Mouse (Mus musculus) lung, adult 18-20 months (tissue): ENCODE measurements around the gene Bbx.
A peak's percentile ranks its signal among the peaks of the same experiment; 100 is the strongest.

ENCODE experiments used
- DNase-seq, 2 experiments: peaks; one replicate each; pipeline ENCODE4 v3.0.0; 2022; ENCODE audit warnings: mixed read lengths in 2 of 2

Bbx gene

DNA sequence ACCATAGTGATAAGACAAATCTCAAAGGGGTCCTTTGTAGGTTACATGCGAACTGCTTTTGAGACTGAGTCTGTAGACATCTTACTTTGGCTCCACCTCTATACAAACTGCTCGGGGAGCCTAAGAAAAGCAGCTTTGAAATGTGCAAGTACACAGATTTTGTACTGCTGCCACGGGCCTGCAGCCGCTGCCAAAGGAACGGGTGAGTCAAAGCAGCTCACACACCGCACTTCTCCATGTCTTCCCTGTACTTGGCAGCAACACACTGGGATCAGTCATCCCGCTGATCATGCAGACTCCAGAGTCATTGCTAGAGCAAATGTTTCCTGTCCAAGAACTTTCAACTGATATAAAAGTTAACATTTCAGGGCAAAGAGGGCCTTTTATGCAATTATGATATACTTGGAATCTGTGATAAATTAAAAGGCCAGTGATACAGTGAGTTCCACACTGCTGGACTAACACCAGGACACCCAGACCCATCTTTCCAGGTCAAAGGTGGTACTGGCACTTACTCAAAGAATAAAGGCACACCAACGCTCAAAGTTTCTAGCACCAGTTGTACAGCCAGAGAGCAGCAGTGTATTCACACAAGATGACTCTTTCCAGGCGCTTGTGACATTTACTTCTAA lies 122.7 kb downstream of the Bbx start:
- peak; percentile 66 to 67 for DNase-seq

DNA sequence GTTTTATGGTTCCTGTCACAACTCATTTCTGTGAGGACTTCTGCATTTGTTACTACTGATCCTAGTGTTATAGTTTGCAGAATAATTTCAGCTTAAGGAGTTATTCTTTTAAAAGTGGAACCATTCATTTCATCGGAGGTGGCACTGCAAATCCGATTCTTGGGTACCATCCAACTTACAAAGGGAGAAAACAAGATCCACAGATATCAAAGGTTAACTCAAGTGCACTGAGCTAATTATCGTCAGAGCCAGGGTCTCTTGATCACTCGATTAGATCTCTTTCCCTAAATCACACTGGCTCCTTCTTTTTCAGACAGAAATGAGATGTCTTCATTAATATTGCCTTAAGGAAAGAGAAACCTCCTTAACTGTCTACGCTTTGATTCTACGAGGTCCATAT lies 123.9 kb downstream of the Bbx start:
- no peak for DNase-seq

DNA sequence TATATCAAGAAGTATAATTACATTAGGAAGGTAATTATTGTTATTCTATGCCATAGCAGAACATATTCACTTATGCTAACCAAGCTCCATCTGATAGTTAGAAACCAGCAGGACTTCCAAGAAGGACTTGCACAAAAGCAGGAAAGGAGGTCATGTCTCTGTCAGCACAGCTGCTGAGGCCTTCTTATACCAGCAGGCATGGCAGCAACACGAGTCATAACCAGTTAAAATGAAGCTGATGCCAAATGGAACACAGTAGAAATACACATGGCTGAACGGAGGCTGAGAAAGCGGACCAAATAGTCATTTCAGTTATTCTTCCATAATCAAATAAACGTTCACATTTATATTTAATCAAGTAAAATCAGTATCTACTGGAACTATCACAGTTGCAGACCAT lies 125.0 kb downstream of the Bbx start:
- DNase-seq = no peak

DNA sequence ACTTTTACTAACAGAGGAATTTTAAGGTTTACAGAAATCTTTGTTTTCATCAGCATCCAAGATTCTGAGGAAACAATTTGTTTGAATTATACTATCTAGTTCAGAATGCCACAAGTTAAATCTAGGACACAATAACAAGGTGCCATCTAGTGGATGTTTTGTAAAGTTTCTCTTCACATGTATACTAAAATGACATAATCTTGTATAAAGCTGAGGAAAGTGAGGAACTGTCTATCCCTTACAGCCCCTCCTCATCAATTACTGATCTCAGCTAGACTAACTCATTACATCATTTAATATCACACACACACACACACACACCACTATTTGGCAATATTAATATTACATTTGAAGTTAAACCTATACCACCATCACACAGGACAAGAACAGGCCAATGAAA lies 125.5 kb downstream of the Bbx start:
- no peak for DNase-seq

DNA sequence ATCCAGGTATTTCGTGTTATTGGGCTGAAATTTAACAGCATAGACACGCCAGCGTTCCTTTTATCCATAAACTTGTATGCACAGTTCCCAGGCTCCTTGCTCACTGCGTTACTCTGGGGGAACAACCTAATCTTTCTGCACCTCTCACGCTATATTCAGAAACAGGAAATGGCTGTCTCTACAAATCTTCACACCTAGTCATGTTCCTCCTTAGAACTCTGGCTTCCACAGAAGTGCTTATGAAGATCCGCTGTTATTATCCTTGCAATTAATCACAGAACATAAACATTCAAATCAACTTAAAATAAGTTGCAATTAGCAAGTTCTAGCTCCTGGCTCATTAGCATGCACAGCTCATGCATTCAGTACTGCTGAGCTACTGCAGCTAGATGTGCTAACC lies 127.0 kb downstream of the Bbx start:
- DNase-seq = no peak

DNA sequence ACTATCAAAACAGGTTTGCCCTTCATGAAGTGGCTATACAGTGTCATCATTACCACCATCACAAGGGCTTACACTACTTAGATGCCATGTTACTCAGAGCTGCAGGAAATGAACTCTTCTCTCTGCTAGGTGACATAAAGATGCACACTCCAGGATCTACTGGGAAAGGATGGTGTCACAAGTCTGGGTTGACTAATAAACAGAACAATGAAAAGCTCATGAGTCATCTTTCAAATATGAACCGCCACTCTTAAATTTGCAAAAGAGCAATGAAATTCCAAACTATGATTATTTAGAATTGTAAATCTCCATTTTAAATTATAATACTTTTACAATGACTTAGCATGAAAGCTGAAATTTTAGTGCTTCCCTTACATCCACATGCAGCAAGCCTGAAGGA lies 129.6 kb downstream of the Bbx start:
- DNase-seq = no peak

DNA sequence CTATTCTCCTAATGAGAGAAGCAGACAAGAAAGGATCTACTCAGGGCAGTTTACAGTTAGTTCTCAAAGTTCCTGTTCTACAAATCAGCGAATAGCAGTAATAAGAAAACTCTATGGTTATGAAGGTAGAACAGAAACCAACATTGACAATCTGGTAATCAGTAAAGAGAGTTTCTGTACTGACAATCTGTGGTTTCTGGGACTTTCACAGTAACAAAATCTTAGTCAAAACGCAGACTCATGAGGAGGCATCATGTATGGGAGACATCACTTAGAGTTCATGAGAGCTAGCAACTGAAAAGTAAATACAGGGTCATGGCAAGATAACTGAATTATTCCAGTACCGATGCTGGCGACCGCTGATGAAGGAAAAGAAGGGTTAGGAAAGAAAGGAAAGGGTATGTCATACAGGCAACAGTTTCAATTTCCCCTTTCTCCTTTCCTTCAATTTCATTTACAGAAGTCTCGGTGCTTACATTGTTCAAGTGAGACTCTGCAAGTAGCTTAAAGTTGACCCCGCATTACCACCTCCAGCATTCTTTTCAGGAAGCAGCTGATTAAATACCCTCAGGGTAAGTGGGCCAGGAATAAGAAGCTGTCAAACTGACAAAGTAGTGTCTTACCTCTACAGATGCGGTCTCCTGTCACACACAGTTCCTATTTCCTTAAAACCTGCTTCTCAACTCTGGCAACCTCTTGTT lies 133.3 kb downstream of the Bbx start:
- DNase-seq = no peak

DNA sequence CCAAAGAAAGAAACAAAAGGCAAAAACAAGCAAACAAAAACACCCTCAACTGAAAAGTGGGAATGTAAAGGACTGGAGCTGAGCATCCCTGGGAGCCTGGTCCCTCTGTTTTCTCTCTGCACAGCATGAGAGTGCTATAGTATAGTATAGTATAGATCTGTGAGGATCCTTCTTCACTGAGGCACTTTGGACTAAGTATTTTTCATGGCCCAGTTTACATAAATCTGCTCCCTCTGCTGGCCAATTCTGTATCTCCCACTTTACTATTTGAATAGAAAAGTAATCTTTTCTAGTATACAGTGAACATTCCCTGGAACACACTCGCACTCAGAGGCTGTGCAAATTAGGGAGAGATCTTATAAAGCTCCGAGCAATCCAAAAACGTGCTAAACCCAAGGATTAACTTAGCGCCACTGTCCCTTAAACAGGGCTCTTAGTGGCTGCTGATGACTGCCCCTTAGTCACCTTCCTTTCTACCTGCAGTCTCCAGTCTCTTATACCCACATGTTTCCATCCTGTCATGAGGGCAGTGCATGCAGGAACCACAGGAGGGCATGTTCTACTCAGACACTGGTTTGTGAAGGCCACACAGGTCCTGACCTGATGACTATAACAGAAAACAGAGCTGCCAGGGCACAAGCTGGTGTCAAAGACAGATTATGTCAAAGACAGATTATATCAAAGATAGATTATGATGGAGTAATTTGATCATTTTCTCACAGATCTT lies 138.5 kb downstream of the Bbx start:
- no peak for DNase-seq

DNA sequence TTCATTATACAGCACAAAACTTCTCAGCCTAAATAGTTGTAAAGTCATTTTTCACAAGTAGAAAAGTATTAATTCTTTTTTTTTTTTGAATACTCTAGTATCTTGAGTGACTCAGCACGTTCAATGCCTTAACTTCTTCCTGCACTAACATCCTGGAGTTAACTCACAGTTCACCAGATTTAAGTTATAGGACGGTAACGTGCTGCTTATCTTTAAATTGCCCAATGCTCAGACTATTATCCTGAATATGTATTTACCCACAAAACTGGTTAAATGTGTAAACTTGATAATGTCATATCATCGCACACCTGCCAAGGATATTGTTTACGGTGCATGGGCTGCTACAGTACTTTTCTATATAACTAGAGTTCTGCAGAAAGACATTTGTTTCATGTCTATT lies 139.4 kb downstream of the Bbx start:
- no peak for DNase-seq

DNA sequence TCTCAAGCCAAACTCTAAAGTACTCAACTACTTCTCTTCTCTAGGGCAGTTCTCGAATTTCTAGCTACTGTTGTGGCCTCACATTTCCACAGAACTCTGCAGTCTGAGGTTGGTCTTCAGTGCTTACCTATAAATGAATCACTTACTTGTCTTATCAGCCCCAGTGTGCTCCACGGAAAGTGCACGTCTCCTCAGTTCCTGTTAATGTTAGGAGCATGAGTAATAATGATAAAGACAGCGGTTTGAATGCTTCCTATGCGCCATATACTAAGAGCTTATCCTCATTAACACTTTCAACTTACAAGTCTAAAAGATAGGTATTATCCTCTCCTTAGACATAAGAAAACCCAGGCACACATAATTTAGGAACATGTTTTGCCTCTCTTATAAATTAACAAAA lies 142.4 kb downstream of the Bbx start:
- no peak for DNase-seq

DNA sequence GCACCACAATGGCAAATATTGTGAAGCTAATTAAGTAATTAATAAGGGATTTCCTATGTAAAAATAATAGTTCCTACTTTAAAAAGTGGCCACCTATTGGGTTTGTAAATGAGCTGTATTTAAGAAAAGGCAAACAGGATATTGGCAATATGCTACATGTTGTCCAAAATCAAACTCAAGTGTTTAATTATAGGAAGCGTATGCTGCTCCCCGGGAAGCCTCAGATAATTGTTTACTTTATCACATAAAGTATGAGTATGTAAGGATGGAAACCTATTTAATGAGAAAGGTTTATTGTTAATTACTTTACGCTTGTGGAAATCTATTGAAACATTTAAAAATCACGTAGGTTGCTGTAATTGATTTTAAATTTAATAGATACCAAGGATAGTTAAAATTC lies 159.4 kb downstream of the Bbx start:
- no peak for DNase-seq

DNA sequence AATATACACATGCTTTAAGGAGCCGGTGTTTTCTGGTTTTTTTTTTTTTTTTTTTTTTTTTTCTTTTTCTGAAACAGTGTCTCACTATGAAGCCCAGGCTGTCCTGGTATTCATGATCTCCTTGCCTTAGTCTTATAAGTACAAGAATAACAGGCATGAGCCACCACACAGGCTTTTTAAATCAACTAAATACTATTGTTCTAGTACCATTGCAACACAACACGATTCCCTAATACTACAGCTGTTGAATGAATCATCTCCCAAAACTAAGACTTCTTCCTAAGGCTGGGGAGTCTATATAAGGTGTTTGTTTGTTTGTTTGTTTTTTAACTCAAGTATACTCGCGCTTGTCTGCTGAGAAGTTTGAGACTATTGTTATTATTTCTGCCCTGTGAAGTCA lies 169.5 kb downstream of the Bbx start:
- DNase-seq = no peak

DNA sequence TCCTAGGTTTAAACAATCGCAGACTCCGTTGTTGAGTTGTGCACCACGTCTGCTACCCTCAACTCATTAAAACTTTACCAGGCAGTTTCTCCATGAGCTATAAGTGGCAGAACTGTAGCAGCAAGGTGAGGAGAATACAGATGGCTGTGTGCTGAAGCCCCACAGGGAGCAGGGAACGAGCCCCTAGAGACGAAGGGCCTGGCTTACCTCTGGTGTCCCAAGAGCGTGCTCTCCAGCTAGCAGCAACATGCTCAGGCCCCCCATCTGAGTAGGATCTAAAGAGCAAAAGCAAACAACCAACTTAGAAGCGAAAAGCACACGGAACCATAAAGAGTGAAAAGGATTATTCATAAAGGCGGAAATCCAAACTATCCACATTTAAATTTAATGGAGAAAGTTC lies 170.0 kb downstream of the Bbx start:
- no peak for DNase-seq

DNA sequence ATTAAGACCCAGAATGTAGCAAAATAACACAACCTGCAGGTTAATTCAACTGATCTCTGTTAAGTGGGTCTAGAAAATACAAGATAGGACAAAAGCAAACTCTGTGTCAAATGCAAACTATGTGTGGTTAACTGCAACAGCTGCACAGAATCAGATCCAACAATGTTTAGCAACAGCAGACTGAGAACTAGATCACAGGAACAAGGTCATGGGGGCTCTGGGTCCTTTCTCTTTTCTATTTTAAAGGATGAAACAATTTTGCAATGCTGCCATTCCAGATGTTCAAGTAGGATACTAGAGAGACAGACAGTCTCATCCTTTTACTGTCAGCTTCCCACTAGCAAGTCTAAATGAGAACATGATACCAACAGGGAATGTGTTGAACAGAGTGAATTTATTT lies 170.4 kb downstream of the Bbx start:
- DNase-seq = peak in 1 of 2 experiments; percentile 10

DNA sequence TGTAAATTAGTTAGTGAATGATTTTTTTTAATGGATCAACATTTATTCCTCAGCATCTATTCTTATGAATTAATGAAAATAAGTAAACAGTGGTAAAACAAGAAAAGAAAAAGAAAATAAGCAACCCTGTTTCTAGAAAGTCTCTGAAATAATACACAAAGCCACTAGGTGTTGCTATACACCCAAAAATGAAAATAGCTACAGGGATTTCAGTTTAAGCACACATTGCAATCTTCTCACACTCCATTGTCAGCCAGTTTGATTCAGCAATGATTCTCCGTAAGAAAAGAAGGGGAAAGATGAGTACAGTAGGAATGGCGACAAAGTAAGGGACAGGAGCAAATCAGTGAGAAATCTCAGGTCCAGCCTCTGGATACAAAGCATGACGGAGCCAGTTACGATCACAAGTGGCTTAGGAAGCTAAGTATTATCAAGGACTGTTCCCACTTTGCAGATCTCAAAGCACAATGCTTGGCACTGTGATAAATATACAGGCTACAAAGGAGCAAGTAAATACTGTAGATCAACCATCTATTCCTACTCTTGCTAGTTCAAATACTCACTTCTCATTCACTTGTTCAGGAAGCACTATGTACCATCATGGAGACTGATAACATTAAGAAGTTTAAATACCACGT lies 177.5 kb downstream of the Bbx start:
- no peak for DNase-seq

DNA sequence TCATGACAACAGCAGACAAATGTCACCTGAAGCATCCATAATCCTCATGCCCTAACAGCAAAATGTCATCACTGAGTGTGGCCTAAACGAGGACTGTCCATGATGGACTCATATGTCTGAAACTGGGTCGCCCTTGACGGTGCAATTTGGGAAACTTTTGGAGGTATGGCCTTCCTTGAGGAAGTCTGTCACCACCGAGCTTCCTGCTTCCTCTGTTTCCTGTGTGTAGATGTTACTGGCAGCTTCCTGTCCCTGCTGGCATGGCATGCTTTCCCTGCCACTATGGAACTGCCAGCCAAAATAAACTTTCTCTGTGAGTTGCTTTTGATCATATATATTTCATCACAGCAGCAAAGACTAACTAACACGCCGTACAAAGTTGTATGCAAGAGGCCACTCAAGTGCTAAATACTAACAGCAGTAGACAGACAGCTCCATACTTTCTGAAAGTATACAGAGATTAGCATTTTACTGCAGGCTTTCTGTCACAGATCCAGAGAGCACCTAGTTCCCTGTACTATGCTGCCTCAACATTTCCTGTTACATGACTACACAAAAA lies 180.7 kb downstream of the Bbx start:
- peak in 1 of 2 experiments; percentile 0 for DNase-seq

DNA sequence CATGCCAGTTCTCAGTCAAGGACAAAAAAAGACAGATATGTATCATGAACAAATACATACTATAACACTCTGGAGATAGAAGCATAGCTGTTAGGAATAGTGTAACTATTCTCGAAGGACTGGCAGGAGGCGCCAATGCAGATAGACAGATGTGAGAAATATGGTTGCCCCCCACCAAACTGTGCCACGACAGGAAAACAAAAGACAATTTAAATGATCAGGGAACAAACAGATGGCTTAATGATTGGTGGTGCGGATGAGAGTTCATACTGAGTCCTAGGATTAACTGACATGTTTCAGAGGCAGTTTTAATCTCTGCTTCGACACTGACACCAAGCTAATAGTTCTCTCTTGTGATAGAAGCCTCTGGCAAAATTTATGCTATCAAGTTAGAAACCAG lies 181.7 kb downstream of the Bbx start:
- no peak for DNase-seq

DNA sequence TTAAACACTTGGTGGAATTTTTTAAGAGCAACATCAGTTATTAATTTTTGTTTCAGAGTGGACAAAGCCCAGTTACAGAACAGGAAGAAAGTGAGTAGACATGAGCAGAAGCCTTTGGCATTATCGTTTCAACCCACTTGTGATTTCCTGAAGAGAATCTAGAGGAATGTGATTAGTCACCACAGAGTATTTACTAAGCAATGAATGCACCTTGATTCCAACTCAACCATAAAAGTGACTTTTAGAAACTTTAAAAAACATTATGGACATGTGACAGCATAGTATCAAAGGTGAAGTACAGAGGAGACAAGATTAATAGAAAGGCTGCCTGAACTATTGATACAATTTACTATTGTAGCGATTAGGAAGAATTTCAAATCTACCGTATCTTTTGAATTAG lies 183.2 kb downstream of the Bbx start:
- DNase-seq = no peak

DNA sequence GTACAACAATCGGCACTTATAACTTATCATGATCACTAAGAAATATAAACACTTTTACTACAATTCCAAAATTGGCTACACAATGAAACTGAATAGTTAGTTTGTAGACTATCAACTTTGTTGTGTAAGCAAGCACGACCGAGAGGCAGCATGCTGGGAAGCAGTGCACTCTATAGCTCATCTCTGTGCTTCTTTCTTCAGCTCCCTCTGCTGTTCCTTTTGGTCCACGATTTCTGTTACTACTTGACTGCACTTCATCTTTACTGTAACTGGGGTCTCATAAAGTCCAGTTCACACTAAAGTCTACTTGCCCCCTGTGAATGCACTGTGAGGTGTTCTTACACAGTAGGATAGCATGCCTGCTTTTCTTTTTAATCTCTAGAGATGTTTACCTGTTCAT lies 189.7 kb downstream of the Bbx start:
- no peak for DNase-seq

DNA sequence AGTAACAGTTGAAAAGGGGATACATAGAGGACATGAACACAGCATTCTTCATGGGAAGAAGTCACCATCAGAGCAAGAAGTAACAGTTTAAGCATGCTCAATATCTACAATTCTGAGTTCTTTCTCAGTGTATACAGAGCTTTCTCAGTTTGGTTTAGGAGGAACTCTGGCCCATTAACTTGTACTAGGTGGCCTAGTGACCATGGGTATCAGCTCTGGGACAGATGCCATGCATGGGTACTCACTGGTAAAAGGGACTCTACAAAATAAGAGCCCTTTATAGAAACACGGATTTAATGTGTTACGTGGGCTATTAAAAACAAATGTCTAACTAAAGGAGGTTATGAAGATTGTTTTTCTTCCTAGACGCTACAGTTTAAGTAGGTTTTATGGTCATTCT lies 190.6 kb downstream of the Bbx start:
- DNase-seq = no peak

DNA sequence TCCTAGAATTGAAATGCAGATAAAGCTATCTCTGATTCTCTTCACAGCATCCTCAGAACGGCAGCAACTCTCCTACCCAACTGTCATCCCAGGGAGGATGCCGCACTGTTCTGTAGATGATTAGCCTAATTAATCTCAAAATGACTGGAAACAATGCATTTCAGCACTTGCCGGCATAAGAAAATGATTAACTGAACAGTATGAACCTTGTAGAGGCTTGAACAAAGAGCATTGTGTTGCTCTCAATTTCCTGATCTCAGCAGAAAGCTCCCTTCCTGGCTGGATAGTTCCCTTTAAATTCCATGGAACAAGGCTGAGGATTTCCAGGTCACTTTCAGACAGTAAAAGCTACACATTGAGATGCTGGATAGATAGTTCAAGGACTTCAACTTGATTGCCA lies 197.0 kb downstream of the Bbx start:
- no peak for DNase-seq

DNA sequence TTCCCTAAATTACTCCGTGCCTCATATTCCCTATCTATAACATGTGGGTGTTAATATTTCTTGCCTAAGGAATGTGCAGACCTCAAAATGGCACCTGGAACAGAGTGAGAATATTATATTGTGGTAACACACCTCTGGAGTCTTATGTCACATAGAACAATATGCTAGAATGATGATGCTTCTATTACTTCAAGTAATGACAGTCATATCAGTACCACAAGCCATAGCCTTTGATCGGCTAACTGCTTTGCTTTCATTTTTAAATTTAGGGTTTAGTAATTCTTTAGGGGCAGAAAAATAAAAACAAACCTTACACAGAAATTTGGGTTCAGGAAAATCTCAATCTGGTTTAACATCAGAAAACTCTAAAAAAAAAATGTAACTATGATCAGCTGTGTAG lies 201.6 kb downstream of the Bbx start:
- DNase-seq = no peak

DNA sequence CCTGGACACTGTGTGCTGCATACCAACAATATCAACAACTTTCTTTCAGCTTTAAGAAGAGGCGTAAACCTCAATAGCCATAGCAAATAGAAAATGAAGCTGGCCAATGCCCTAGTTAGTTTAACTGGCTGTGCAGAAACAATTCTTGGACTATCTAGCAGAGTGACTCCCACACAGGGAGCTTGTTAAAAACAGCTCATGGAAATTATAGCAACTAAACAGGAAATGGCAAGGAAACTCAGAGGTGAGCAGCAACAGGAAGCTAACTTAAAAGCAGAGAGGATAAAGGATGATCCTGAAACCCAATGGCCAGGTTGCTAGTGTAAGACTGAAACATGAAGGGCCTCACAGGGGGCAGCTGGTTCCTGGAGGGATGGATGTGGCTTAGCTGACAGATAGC lies 203.4 kb downstream of the Bbx start:
- DNase-seq = no peak

DNA sequence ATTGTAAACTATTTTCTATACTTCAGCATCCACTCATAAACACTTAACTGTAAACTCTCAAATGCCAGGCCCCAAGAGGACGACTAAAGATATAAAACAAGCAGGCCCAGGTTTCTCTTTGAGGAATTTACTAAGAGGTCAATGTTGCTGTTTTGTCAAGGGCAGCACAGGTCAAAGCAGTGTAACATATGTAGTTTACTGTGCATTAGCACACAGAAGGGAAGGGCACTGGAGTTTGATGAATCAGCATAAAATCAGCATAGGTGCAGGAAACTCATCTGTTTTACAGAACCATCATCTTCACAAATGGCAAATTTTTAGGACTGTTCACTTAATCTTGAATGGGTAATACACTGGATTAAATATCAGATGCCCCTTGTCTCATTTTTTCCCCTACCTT lies 205.9 kb downstream of the Bbx start:
- DNase-seq = no peak
